Mouse (Mus musculus) left cerebral cortex, adult 2 months (tissue): ENCODE measurements around the gene Rhob. TPM values are rescaled to one million over a fixed set of nuclear protein-coding genes. Genes with fewer than 3 reads are reported as not detected.
A peak's percentile ranks its signal among the peaks of the same experiment; 100 is the strongest.

Source experiments
- DNase-seq, 2 experiments: peaks; one replicate each; pipeline ENCODE4 v3.0.0; 2021 to 2022; ENCODE audit warnings: low spot score in 2 of 2, mixed read lengths in 1 of 2; ENCODE audit errors: extremely low spot score in 1 of 2
- H3K27ac ChIP-seq: fragments of 200-600 bp; 2 replicates; pipeline ENCODE4 v1.8.1; 2022
- H3K4me3 ChIP-seq: fragments of 200-600 bp; 2 replicates; pipeline ENCODE4 v1.8.1; 2022
- CTCF ChIP-seq: fragments of 200-600 bp; IDR thresholded peaks from 2 replicates; pipeline ENCODE4 v1.8.1; 2022; ENCODE audit warnings: antibody characterized with exemption, mild to moderate bottlenecking, moderate library complexity
- intact Hi-C: fragments of 180-260 bp; cut with DNase I; formaldehyde crosslinking; loops from one replicate; pipeline ENCODE4 v1.15.1; 2025
- total RNA-seq, 2 experiments: library from RNA; stranded (reverse); gene quantifications; 2 replicates each; pipeline ENCODE4 v1.2.3; 2021

Gene Rhob
- total RNA-seq, 2 experiments from 2014 or later = 283 to 310 TPM

- Histone ChIP-seq H3K4me3 (no peak overlapping the region), H3K27ac (peak overlapping the region; percentile 99)
- intact Hi-C loops = loop anchor here (1.0 kb wide), 1 partner anchor 181 kb away; no protein-coding TSS in a partner anchor
- TF ChIP-seq CTCF = no peak
- no peak for DNase-seq
These were observed 1.9 kb upstream of the Rhob start for GRCm38 (mm10) chr12:8501571-8502305.

GRCm38 (mm10) chr12:8500597-8501570, 1.1 kb upstream of the Rhob start:
- DNase-seq = no peak
- intact Hi-C loops = loop anchor here (1.0 kb wide), 1 partner anchor 174 kb away; no protein-coding TSS in a partner anchor
- H3K4me3 ChIP-seq = peak overlapping the region; percentile 88
- H3K27ac ChIP-seq = peak overlapping the region; percentile 99
- TF ChIP-seq CTCF = no peak

- no peak for DNase-seq
- Histone ChIP-seq H3K4me3 (peak overlapping the region; percentile 88), H3K27ac (peak overlapping the region; percentile 99)
- intact Hi-C loops = loop anchor here (1.0 kb wide), 1 partner anchor 155 kb away; no protein-coding TSS in a partner anchor
- TF ChIP-seq CTCF = no peak
These were observed 573 bp downstream of the Rhob start for GRCm38 (mm10) chr12:8499001-8499870.

- Histone ChIP-seq H3K27ac (peak overlapping the region; percentile 99), H3K4me3 (peak overlapping the region; percentile 88)
- TF ChIP-seq CTCF = peak; percentile 37
- peak; percentile 58 for DNase-seq
- intact Hi-C loops = no loop called here
These were observed 1.2 kb downstream of the Rhob start for GRCm38 (mm10) chr12:8498591-8499000.

- DNase-seq = peak in 1 of 2 experiments; percentile 43
- TF ChIP-seq CTCF = no peak
- Histone ChIP-seq H3K4me3 (peak overlapping the region; percentile 88), H3K27ac (peak overlapping the region; percentile 99)
- intact Hi-C loops = no loop called here
These were observed 1.6 kb downstream of the Rhob start for GRCm38 (mm10) chr12:8498148-8498571.

GRCm38 (mm10) chr12:8497314-8497706, 2.5 kb downstream of the Rhob start:
- intact Hi-C loops = no loop called here
- TF ChIP-seq CTCF = no peak
- Histone ChIP-seq H3K27ac (peak overlapping the region; percentile 99), H3K4me3 (peak overlapping the region; percentile 88)
- no peak for DNase-seq

- Histone ChIP-seq H3K4me3 (peak overlapping the region; percentile 88), H3K27ac (peak overlapping the region; percentile 99)
- DNase-seq = no peak
- intact Hi-C loops = loop anchor here (1.0 kb wide), 1 partner anchor 43 kb away; no protein-coding TSS in a partner anchor
- no peak for TF ChIP-seq CTCF
These were observed 3.0 kb downstream of the Rhob start for GRCm38 (mm10) chr12:8496679-8497313.

GRCm38 (mm10) chr12:8495881-8496678, 3.7 kb downstream of the Rhob start:
- TF ChIP-seq CTCF = no peak
- peak overlapping the region; percentile 88 for H3K4me3 ChIP-seq
- peak overlapping the region; percentile 99 for H3K27ac ChIP-seq
- intact Hi-C loops = loop anchor here (1.0 kb wide), 1 partner anchor 43 kb away; no protein-coding TSS in a partner anchor
- DNase-seq = peak in 1 of 2 experiments; percentile 41

GRCm38 (mm10) chr12:8494675-8495074, 5.1 kb downstream of the Rhob start:
- intact Hi-C loops = no loop called here
- H3K27ac ChIP-seq = no peak overlapping the region
- no peak overlapping the region for H3K4me3 ChIP-seq
- no peak for DNase-seq
- no peak for TF ChIP-seq CTCF

GRCm38 (mm10) chr12:8493386-8493785, 6.4 kb downstream of the Rhob start:
- no peak for TF ChIP-seq CTCF
- Histone ChIP-seq H3K27ac (no peak overlapping the region), H3K4me3 (no peak overlapping the region)
- intact Hi-C loops = no loop called here
- DNase-seq = no peak
